Mouse (Mus musculus): Measurements from ENCODE around the gene Pik3c2g.

The Pik3c2g gene

DNA sequence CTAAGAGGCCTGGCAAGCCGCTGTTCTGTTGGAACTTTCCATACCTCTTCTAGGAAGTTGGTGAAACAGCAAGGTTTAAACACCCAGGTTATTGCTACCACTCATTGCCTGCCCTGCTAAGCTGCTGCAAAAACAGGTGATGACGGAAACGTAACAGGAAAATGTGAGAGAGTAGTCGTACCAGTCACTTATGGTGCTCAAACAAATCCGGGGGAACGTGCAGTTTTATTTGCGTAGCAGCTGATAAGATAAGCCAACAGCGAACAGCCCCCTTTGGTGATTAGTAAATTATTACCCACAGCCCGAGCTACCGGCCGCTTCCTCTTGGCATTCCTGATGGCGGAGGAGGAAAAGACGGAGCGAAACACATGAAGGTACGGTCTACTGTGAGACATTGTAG, at the start of gene Pik3c2g:
TSS of gene Pik3c2g (plus strand) at position 330 of the 400 bp plus-strand sequence.
- no peak for DNase-seq (ENCODE audit: low spot score)

DNA sequence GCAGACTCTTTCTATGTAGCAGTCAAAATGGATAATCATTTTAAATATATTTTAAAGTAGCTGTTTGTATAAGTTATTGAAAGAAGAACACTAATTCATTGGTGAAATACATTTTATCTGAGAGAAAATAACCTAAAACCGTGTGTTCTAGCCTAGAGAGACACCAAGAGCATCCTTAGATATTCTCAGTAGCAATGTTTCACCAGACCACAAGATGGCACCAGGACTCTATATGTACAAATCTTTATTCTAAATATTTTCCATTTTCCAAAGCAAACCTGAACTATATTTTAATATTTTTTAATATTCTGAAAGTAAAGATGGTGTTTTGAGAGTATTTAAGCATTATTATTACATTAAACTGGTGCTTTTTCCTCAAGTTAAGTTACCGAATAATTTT, 48.6 kb upstream of the Pik3c2g start:
- no peak for DNase-seq (ENCODE audit: low spot score)

GRCm38 (mm10) chr6:139555537-139556179, 31.4 kb upstream of the Pik3c2g start:
- DNase-seq (ENCODE audit: low spot score): no peak

- no peak for DNase-seq (ENCODE audit: low spot score)
Measured at GRCm38 (mm10) chr6:139569211-139569610, 17.8 kb upstream of the Pik3c2g start.

- DNase-seq (ENCODE audit: low spot score): no peak
Measured at GRCm38 (mm10) chr6:139575854-139576253, 11.2 kb upstream of the Pik3c2g start.

- DNase-seq (ENCODE audit: low spot score): no peak
Measured at GRCm38 (mm10) chr6:139576261-139577014, 10.6 kb upstream of the Pik3c2g start.

DNA sequence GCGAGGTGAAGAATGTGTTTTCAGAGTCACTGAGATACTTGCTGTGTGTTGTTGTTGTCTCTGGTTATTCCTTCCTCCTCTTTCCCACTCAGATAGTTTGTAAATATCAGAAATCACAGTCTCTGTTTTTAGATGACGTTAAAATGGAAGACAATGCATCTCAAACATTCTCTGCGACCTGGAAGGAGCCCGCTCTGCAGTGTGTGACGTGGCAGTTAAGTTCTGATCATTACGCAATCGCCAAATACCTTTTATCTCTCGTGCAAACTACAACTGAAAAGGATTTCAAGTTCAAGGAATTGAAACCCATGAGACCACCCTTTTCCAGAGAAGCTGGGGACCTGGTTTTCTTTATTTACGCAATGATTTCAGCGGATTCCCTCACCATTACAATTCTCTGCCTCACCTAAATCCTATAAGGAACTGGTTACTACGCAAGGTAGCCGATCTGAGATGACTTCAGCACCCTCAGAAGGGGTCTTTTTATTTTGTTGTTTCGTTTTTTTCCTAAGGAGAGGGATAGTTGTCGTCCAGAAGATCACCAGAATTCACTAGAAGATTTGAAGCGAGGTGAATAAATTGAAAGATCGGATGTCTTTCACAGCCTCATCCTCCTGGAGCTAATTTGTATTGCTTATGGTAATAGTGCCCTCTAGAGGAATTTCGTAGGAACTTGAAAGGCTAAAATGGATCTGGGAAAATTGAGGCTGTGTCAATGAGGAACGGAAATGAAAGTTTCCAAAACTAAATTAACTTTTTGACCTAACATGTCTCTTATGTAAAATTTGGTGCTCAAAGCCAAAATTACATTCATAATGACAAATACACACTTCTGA, 9.8 kb upstream of the Pik3c2g start:
- peak; percentile 10 for DNase-seq (ENCODE audit: low spot score)

DNA sequence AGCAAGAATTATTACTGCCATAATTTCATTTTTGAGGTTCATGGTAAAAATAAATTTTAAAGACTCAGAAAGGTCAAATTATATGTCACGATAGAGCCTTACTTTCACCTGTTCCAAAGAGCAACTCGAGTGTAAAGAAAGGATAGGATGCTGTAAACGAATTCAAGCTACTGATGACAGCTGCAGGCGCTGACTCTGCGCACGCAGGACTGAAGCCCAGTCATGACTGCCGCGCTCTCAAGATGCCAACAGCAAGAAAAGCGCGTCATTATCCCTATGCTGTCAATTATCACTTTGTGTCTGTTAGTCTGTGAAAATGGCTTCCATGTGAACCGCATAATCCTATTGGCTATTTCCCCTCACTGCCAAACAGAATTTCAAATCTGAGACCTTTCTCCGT, 457 bp downstream of the Pik3c2g start:
- DNase-seq (ENCODE audit: low spot score): no peak

DNA sequence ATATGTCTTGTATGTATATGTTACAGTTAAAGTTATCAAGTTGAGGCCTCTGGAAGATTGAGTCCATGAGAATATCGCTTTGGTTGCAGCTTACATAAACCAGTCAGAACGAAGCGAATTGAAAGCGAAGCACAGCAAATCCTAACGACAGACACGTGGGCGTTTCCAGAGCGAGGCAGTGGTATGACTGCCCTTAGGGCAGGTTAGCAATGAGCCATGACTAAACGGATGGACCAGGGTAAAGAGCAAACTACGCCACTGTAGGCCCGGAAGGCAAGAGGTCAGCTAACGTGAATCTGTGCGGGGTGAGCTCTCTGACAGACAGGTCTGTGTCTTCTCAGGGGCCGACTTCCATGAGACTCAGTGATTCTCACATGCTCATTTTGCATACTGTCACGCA, 1.4 kb downstream of the Pik3c2g start:
- DNase-seq (ENCODE audit: low spot score): no peak

DNA sequence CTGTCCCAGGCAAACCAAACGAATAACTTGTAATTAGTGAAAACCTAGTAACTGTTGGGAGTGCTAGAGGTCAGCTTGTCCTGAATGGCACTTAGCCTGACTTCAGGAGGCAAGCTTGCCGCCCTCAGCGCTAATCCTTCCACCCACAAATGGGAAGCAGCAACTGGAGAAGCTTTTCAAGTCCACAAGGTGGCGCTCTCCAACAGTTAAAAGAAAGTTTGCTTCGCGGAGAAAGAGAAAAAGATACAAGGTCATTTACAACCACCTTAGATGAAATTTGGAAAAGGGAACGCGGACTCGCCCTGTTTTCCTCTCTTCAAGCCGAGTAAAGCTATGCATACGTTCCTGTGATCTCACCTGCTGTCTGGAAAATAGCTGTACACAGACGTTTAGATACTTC, 2.3 kb downstream of the Pik3c2g start:
- DNase-seq (ENCODE audit: low spot score): peak; percentile 24

DNA sequence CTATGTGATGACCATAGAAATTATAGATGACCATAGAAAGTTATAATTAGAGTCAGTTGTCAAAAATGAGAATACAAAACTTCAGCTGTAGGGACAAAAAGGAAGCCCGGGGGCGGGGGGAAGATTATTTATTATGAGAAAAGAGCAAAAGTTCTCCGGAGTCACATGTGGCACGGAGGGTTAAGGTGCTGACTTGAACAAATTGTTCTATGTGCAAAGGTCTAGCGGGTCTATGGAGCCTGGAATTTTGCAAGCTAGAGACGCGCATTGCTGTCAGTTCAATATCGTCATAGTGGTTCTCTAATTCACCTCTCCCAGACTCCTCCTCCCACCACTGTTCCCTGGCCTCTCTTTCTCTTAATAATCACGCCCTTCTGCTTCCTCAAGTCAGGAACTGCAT, 2.8 kb downstream of the Pik3c2g start:
- no peak for DNase-seq (ENCODE audit: low spot score)

DNA sequence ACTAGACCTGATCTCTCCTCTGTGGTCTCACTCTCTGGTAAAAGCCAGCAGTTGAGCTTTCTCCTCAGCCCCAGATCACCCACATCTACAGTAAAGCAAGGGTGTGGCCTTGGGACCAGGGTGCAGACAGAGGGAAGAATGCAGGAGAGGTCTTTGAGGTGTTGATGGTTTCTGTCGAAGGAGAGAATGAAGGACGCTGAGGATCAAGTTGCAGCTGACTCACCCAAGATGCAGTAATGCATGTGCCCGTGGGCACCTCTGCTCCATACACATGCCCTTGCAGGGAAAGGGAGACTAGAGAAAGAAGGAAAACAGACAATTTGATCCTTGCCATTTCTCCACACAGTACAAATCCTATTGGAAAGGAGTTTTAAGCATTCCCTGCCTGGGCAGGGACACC, 5.1 kb downstream of the Pik3c2g start:
- DNase-seq (ENCODE audit: low spot score): no peak

DNA sequence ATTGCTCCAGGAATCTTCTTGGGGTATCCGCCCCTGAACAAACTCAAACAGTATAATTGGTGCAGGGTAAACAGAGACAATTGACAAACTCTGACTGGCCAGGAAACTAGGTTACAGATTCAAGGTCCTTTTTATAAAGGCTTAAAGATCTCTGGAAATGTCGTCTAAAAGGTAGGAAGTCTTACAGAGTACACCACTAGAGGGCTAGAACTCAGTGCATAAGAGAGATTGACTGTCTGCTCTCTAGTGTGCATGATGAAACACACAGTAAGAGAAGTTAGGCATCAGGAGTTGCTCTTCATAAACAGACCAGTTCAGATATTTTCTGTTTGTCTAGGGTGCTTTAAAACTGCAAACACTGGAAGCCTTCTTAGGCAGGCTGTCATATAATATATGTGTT, 9.4 kb downstream of the Pik3c2g start:
- DNase-seq (ENCODE audit: low spot score): no peak

GRCm38 (mm10) chr6:139599216-139599615, 12.2 kb downstream of the Pik3c2g start:
- no peak for DNase-seq (ENCODE audit: low spot score)

GRCm38 (mm10) chr6:139618774-139619173, 31.8 kb downstream of the Pik3c2g start:
- DNase-seq (ENCODE audit: low spot score): no peak

DNA sequence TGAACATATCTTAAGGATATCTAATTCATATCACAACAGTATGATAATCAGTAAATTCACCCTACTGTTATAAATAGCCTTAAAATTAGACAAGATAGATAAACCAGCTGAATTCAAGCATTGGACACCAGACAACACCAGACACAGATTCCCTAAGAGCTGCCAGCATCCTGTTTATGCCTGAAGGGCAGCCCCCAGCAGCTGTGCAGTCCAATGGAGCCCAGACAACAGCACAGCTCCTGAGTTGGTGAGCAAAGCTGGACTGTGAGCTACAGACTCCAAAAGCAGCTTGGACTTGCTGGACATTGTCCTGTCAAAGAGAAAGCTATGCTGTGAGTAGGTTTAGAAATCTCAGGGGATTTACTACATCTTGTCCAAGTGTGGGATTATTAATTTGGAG, 37.7 kb downstream of the Pik3c2g start:
- DNase-seq (ENCODE audit: low spot score): no peak

DNA sequence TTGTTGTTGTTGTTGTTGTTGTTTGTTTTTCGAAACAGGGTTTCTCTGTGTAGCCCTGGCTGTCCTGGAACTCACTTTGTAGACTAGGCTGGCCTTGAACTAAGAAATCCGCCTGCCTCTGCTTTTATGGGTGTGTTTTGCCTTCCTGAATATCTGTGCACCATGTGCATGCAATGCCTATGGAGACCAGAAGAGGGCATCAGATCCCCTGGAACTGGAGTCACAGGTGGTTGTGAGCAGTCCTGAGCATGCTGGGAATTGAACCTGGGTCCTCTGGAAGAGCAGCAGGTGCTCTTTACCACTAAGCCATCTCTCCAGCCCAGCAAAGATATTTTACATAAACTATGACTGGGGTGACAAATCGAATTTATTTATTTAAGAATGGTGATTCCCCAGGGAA, 47.5 kb downstream of the Pik3c2g start:
- no peak for DNase-seq (ENCODE audit: low spot score)

- peak; percentile 41 for DNase-seq (ENCODE audit: low spot score)
Measured at GRCm38 (mm10) chr6:139655399-139655798, 68.4 kb downstream of the Pik3c2g start.

GRCm38 (mm10) chr6:139662462-139662861, 75.4 kb downstream of the Pik3c2g start:
- DNase-seq (ENCODE audit: low spot score): peak; percentile 39

DNA sequence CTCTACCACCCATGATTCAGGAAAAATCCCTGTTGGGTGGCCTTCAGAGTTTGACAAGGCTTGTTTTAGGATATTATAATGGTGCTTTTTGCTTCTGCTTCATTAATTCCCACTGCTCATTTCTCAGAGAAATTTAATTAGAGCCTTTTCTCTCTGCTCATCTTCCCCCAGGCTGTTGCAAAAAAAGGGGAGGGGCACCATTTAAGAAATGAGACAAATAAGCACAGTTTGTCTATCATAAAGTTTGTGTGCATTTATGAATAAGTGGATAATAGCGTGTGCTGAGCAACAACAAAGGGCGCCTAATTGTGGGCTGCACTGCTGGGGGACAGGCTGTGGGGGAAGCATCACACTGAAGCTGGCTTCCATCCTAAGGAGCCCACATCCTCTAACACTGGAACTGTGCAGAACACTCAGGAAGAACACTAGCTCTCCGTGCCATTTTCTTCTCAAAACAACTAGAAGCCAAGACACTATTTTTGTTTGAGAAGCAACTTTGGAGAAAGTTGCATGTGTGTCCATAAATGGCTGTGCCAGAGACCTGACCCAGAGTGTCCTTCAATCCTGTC, 131.5 kb downstream of the Pik3c2g start:
- DNase-seq (ENCODE audit: low spot score): no peak

GRCm38 (mm10) chr6:139719639-139720221, 132.7 kb downstream of the Pik3c2g start:
- no peak for DNase-seq (ENCODE audit: low spot score)
